Mouse (Mus musculus) cerebellum, adult 11-12 months (tissue): Measurements from ENCODE around the gene 4930583I09Rik.
A peak's percentile ranks its signal among the peaks of the same experiment; 100 is the strongest.

Source experiments
- DNase-seq: peaks from one replicate; pipeline ENCODE4 v3.0.0; 2022

4930583I09Rik gene

DNA sequence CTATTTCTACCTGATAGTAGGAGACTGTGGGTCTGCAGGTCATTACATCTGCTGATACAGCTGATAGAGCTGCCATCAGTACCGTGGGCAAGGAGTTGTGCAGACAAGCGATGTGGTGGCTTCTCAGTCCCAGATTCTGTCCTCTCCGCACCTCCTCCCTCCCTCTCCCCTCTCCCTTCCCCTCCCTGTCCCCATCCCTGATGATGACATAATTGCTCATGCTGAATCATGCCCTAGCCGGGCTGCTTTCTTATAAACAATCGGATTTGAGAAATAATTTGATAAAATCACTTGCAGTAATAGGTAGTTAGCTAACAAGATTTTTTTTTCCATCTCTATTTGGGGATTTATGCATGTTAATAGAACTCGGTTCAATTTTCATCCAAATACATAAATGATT lies at the start of gene 4930583I09Rik:
Gene 4930583I09Rik (minus strand): TSS at position 144 of the 400 bp plus-strand sequence.
- no peak for DNase-seq

DNA sequence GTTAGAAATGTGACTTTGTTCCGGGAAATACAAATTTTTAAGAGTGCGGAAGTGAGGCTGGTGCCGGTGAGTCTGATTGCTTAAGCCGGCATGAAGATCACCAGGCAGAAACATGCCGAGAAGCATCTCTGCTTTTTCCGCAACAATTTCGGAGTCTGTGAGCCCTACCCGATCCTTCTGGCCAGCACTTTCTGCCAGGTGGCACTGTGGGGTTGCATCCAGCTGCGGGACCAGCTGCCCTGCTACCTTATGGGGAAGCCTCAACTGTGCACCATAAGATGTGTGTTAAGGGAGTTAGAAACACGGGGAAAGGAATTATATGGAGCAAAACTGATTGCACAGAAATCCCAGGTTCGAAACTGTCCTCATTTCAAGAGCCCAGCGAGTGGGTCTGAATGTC lies 40.2 kb upstream of the 4930583I09Rik start:
- no peak for DNase-seq

DNA sequence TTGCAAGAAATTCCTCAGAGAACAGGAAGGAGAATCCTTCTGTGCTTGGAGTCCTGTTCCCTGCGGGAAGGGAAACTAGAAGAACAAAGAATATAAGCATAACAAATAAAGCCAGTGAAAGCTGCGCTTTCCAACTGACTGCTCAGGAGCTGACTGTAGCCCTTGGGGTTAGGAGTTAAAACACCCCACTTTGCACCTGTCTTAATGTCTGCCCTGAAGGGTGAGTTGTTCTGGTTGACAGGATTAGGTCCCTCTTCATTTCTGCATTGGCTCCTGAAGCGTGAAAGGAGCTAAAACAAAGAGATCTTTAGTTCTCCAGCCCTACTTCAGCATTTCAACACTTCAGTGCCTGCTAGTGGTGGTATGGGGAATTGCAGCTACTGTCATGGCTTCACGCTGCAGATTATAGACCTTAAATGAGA lies 37.8 kb upstream of the 4930583I09Rik start:
- DNase-seq: no peak

DNA sequence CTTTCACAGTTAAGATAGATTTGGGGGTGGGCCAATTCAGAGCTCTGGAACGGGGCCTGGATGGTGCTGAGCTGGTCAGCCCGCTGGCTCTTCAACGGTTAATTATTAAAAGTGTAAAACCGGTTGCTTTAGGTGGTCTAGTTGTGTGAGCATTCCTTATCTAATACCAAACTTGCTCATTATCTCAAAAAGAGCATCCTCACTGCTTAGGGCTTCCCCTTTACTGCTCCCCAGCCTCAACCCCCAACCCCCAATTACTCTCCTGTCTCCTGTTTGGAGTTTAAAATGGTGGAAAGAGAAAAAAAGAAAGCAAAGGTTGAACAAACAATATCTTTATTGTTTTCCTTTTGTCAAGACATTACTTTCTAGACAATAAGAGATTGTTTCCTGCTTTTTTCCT lies 27.9 kb upstream of the 4930583I09Rik start:
- DNase-seq: no peak

DNA sequence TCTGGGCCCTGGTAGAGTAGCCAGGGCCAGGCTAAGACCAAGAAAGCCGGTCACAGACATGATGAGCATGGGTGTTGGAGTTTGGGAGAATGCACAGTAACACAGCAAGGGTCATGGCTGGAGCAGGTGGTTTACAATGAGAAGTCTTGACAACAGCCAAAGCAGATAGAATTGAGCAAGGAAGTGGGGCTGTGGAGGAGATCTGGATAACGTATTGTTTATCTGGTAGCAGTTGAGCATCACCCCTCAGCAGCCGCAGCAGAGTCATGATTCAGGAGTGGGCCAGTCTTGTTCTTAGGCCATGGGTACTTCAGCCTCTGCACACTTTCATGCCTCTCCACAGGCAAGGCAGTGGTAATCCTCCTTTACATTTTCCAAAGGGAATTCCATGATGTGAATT lies 25.1 kb upstream of the 4930583I09Rik start:
- DNase-seq: no peak

DNA sequence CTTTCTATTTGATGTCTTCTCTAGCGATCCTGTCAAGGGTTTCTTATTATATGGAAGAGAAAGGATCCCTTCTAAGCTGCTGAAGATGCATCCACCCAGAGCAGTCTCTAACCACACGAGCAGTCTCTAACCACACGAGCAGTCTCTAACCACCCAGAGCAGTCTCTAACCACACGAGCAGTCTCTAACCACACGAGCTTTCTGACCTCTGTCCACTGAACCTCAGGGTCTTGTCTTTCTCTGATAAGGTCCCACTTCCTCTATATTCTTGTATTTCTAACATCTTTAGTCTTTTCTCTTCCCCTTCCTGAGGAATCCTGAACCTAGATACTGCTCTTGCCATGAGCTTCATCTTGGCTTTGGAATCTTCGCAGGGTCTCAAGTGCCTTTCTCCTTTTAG lies 23.0 kb upstream of the 4930583I09Rik start:
- no peak for DNase-seq

DNA sequence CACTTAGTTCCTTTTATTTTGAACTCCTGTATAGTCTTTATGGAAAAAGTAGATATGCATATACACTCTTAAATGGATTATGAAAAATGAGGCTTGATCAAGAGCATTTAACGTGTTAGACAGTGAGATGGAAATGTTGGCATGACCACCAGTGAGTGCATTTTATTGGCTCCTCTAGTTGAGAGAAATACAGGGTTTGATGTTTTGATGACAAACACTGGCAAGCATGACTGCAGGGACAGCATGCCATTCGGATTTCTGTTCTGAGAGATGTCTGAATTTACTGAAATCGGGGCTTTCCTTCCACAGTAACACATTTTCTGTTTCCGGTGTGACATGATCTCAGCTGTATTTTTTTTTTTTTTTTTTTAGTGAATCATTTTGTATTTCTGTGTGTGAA lies 12.2 kb upstream of the 4930583I09Rik start:
- no peak for DNase-seq

DNA sequence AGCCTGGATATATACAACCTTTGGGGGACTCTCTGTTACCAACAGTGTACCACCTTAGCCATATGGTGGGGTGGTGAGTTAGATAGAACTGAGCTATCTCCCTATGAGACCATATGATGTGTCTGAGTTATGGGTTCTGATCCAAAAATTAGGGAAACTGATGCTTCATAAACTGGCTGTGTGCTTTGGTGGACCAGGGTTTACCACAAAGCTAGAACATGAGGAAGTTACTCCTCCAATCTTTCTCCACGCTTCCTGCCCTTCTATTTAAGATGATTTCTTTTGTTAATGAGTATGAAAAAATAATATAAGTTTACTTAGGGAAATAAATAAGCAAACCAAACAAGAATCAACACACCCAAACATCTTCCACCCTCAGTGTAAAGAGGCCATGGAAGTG lies 10.8 kb upstream of the 4930583I09Rik start:
- no peak for DNase-seq

DNA sequence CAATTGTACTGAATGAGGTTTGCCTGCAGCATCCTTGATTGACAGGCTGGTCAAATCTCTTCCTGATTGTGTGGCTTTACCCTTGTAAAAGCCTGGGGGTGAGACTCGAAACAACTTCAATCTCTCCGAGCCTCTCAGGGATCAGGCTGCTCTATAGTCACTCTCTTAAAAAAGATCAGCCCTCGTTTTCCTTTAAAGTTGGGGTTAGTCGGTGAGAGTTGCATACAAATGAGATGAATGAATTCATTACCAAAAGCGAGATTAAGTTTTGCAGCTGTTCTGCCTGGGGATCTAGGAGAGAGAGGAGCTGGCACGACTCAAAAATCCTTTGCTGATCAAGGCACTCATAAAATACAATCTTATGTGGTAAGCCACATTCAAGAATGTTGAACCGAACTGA lies 1.0 kb upstream of the 4930583I09Rik start:
- no peak for DNase-seq

DNA sequence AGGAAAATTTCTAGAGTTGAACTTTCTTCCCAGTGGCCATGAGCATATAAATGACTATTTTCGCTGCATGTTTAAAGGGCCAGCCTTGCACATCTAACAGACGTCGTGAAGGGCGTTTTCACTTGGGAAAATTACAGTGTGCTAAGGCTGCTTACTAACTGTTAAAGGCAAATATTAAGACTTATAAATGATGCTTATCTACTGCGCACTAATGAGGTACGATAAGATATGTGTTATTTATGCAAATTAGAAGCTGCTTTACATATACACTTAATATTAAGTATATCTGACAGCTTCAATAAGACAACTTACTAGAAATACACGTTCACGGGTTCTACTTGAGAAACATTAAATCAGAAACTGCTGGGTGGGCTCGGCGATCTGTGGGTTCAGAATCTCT lies 481 bp upstream of the 4930583I09Rik start:
- no peak for DNase-seq

DNA sequence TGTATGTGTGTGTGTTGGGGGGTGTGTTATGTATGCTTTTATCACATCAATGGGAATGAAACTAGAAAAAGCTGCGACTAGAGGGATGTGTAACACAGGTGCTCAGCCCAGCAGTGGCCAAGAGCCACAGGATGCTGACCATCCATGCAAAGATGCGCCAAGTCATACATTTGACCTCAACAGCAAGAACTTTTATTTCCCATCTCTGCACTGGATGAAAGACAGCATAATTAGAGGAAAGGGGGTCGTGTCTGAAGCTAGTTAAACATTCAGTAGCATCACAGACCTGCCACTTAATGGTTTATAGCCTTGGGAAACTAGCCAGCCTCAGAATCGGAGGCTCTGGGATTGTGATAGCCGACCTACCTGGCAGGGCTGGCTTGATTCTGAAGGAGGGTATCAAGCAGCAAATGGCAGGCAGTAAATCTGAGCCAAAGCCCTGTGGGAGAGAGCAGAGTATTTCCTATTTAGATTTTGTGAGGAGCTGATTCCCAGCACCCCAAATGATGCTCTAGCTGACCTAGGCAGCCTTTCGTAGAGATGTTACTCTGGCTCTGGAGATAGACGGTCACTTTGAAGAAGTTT lies 1.9 kb downstream of the 4930583I09Rik start:
- DNase-seq: peak; percentile 46

DNA sequence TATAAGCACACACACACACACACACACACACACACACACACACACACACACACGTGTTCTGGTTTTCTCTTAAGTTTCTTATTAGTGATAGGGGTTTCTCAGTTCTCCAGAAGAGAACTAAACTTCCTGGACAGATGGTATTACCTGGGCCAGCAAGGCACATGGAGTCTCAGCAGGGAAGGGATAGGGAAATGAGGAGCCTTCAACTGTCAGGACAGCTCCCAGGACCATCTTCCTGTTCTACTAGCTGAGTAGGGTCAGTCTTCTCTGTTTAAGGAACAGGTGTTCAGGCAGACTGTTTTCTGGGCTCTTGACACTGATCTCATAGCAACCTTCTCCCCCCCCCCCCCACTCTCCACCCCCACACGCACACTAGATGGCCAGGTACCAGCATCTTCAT lies 2.8 kb downstream of the 4930583I09Rik start:
- DNase-seq: peak; percentile 77

DNA sequence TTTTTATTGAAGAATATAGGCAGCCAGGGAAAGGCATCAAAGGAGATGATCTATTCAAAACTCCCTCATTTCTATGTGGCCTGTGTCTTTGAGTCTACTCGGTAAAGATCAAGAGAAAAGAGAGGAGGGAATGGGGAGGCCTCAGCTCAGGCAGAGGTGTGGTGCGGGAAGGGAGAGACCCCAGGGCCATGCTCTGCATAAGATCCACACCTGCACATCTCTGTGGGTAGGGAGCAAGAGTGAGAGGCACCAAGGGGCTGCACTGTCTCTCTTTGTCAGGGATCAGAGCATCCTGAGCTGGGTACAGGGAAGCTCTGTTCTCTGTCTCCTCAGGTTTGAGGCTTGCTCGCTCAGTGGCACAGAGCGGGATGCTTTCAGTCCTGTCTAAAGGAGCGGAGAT lies 8.4 kb downstream of the 4930583I09Rik start:
- DNase-seq: no peak

DNA sequence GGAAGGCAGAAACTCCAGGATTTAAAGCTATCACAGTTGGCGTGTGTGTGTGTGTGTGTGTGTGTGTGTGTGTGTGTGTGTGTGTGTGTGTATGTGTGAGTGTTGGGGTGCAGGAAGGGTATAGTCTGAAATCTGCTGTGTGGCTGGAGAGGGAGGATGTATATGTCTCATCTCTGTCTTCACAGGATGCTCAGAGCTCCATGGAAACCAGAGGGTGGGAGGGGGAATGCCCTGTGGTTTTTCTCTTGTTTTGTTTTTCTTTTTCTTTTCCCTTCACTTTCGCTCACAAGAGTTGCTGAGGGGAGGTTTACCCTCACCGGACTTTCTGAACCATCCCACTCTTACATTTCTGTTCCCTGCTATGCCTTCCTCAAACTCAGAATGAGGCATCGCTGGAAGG lies 9.0 kb downstream of the 4930583I09Rik start:
- no peak for DNase-seq

DNA sequence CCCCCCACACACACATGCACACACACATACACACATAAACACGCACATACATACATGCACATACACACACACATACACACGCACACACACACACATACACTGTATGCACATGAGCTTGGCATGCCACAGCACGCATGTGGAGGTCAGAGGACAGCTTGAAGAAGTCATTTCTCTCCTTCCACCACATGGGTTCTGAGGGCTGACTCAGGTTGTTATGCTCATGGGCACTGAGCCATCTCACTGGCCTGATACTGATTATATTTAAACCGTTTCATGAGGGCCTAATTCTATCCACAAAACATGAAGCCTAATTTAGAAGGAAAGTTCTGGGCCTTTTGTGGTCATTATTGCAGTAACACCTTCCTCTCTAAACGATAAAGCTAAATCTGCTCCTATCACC lies 13.3 kb downstream of the 4930583I09Rik start:
- DNase-seq: no peak

DNA sequence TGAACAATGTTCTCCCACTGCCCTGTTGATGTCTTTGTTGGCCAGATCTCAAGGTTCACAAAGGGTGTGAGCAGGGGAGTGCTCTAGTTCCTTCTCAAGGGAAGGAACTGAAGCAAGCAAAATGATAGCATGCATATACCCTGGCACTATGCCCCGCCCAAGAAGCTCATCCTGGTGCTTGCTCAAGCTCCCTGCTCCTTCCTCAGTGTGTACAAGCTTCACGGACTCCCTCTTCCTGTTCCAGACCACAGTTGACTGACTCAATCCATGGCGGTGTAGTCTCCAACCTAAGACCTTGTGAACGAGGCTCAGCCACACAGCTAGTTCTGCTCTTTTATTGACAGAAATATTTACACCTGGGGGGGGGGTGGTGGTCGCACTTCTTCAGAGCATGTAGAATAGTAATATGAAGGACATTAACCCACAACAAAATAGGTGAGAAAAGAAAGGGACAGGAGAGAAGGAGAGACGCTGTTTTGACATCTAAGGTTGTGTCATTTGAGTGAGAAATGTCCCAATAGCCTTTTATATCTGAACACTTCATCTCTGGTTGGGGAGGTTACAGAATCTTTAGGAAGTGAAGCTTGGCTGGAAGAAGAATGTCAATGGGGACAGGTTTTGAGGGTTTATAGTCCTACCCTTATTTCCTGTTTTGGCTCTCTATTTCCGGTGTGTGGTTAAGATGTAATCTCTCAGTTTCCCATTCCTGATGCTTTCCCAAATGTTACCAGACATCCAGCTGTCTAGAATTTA lies 14.9 kb downstream of the 4930583I09Rik start:
- no peak for DNase-seq

DNA sequence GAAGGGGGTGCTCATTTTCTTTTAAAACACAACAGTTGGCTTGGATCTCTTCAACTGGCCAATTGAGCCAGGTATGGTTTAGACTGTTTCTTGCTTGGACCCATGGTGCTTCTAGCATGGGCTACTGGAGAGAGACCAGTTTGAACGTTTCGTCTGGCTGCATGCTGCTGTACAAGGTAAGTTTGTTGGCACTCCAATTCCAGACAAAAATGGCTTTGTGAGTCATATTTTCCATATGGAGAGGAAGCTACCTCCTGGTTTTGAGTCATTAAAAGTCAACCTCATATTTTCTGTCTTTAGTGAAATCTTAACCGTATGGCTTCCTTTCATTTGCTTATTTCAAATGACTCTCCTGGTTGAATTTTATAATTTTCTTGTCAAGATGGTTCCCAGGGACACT lies 19.6 kb downstream of the 4930583I09Rik start:
- no peak for DNase-seq

DNA sequence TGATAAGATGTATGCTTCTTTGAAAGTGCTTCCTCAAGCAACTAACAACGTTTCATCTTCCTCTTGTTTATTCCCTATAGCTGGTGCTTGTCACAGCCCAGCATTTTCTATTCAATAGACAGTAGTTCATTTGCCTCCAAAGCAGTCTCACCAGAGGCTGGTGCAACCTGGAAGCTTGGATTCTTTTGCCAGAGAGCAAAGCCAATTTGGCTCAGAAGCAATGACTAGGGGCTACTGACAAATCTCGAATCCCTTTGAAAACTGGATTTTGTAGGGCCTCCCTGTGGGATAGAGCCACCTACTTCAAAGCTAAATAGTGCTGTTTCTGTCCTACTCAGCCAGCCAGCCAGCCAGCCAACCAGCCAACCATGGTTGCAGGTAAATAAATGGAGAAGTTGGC lies 20.1 kb downstream of the 4930583I09Rik start:
- no peak for DNase-seq

DNA sequence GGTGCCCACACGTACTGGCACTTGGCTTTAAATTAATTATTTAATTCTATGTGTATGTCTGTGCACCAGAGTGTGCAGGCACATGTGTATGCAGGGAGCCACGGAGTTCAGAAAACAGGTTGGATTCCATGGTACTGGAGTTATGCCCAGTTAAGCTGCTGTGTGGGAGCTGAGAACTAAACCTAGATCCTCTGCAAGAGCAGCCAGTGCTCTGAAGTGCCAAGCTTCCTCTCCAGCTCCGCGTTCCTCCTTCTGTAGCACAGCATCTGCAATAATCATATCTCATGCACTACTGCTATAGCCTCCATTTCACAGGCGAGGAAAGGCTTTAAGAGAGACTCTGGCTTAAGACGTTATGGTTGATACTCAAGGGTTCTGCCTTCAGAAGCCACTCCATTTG lies 22.3 kb downstream of the 4930583I09Rik start:
- no peak for DNase-seq

DNA sequence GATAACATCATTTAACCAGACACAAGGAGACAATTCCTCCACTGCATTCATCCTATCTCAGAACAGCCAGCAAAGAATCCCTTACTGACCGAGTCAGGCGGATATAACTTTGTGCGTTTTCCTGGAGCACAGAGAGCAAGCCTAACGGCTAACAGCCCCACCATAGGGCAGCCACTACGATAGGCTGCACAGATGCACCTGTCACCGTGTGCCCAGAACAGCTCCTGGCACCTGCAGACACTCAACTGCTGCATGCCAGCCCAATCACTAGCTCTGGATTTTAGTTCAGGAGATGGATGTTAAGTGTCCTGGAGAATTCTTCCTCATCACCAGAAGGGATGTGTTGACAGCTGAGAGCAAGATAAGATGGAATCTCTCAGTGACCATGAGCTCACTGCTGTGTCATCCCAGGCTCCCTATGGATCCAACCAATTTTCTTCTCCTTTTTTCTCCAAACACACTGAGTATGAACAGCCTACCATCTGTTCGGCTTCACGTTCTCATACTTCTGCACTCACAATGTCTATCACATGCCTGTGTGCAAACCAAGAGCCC lies 29.8 kb downstream of the 4930583I09Rik start:
- no peak for DNase-seq

DNA sequence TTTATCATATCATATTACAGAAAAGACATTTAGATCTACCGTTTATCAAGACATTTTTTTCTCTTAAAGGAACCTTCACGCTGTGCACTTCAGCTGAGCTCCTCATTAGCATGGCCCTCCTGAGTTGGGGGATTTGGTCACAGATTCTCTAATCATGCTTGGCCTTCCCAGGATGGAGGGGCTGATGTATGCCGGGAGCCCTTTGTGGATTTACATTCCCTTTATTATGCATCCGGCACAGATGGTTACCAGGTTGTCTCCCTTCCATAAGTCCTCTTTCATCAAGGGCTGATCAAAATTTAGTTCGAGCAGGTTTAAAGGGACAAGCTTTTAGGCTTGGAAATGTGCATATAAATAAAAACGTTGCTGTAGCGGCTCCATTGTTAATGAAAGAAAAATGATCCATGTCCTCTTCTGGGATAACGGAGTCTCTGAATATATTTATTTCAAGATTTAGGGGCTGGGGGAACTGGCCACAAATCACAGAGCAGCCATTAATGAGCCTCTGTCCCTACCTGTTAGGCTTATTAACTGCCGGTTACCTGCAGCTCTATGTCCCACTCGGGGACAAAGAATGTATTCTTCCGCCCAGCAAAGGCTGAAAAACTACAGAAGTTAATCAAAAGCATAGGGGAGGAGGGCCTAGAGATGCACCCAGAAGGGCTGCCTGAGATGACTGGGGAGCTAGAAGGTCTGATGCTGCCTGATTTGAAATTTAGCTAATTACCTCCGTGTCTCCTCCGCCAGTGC lies 31.3 kb downstream of the 4930583I09Rik start:
- no peak for DNase-seq

DNA sequence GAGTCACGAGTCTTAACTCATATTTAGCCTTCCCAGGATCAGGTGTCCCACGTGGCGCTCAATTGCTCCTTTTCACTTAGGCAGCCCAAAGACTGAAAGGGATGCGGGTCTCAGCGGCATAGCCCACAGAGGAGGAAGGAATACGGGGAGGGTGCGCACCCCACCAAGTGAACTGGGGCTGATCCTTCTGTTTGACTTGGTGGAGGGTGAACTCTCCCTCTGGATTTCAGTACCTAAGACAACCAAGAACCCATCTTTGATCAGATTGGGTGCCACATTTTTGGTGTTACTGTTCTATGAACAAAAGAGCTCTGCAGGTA lies 33.0 kb downstream of the 4930583I09Rik start:
- DNase-seq: no peak

DNA sequence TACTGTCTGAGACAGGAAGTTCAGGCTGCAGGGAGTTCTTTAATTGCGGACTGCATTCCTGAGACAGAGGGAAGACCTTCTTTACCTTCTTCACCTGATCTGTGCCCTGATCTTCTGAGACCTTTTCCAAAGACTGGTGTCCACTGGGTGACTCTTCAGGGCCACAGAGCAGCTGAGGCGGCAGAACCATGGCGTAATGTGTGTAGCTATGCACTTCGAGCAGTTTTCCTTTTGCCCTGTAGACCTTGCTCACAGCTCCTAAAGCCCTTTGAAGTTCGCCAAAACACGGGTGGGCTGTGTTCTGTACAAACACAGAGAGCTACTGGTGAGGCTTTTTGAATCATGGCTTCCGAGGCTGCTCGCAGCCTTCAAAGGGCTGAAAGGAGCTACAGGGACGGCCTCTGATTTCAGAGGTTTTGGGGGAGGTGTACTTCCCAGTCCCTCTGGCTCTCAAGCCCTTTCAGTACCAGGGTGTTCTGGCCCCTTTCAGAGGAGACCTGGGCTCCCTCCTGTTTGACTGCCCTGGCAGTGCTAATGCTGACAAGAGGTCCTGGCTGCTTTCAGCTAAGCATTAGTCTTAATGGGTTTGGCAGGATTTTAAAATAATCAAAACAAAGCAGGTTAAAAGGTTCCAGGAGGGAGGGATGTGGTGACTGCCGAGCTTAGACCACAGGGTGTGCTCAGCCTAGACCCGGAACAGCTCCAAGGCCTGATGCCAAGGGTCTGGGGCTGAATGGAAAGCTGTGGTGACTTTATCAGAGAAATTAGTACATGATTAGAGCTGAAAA lies 33.5 kb downstream of the 4930583I09Rik start:
- no peak for DNase-seq
